Mouse (Mus musculus): Measurements from ENCODE around the gene Shisa5.
A peak's percentile ranks its signal among the peaks of the same experiment; 100 is the strongest.

Gene Shisa5

DNA sequence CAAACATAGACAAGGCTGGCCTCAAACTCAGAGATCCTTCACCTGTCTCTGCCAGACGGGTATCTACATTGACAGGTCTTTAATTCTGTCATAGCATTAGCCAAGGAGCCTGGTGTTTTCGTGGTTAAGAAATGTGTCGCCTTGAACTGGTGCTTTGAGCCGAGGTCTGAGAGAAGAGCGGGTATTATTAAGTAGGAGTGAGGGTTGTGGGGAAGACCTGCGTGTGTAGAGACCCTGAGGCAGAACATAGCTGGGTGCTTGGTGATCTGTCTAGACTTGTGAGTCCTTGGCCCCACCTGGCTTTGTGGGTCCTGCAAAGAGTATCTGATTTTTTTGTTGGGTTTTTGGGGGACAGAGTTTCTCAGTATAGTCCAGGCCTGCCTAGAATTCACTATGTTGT, 15.5 kb downstream of the Shisa5 start:
- DNase-seq (ENCODE audit: low spot score in 2 of 2): peak in 1 of 2 experiments; percentile 3

DNA sequence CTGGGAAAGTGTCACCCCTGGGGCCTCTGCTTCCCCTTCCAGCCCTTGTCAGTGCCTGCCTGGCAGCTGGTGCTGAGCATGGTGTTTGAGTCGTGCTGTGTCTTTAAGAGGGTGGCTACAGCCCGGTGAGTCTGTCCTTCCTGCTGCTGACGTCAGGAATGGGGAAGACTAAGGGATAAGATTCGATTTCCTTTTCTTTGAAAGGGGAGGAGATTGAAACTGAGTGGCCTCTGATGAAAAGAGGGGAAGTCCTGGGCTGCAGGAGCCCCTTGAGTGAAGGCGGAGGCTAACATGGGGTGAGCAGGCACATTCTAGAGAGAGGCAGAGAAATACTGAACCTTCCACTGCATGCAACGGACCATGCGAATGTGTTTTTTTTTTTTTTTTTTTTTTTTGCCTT, 16.3 kb downstream of the Shisa5 start:
- DNase-seq (ENCODE audit: low spot score in 2 of 2): peak; percentile 64 to 65

GRCm38 (mm10) chr9:109055271-109056030, 17.1 kb downstream of the Shisa5 start:
- no peak for DNase-seq (ENCODE audit: low spot score in 2 of 2)

- no peak for DNase-seq (ENCODE audit: low spot score in 2 of 2)
Observed at GRCm38 (mm10) chr9:109056081-109056690, 17.8 kb downstream of the Shisa5 start.

GRCm38 (mm10) chr9:109056916-109057315, 18.6 kb downstream of the Shisa5 start:
- DNase-seq (ENCODE audit: low spot score in 2 of 2): no peak

- no peak for DNase-seq (ENCODE audit: low spot score in 2 of 2)
Observed at GRCm38 (mm10) chr9:109057543-109057942, 19.2 kb downstream of the Shisa5 start.

DNA sequence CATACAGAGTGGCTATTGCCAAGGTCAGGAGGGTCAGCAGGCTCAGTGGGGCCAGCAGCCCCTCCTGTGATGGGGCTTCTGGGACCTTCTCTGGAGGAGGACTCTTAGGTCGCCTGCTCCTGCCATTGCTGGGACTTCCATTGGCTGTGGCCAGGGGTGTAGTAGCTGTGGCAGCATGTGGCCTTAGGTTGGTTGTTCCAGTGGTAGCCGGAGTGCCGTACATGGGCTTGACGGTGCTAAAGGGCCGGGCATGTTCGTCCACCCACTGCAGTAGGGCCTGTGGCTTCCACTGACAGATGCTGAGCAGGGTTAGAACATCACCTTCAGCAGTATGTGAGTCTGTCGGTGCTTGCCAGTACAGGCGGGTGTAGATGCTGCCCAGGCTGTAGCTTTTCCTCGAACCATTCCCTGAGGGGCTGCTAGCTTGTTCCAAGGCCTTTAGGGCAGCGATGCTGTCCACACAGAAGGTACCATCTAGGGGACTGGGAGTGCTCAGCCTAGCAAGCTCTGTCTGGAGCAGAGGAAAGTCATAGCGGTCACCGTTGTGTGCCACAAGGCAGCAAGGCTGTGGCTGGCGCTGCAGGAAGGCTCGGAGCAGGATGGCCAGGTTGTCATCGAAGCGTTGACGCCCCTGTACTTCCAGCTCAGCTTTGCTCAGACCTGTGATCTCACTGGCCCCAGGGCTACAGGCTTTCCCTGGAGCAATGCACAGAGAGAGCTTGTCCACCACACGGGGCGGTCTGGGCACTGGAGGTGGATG, 19.8 kb downstream of the Shisa5 start:
- DNase-seq (ENCODE audit: low spot score in 2 of 2): no peak

- peak; percentile 77 to 85 for DNase-seq (ENCODE audit: low spot score in 2 of 2)
Observed at GRCm38 (mm10) chr9:109059136-109059903, 21.0 kb downstream of the Shisa5 start, which contains the start of gene Trex1. Trex1 (minus strand) TSS chr9:109059734.

- DNase-seq (ENCODE audit: low spot score in 2 of 2): no peak
Observed at GRCm38 (mm10) chr9:109060184-109060897, 22.0 kb downstream of the Shisa5 start.

GRCm38 (mm10) chr9:109060898-109061295, 22.5 kb downstream of the Shisa5 start:
- DNase-seq (ENCODE audit: low spot score in 2 of 2): no peak

GRCm38 (mm10) chr9:109068095-109068735, 29.9 kb downstream of the Shisa5 start:
- no peak for DNase-seq (ENCODE audit: low spot score in 2 of 2)

DNA sequence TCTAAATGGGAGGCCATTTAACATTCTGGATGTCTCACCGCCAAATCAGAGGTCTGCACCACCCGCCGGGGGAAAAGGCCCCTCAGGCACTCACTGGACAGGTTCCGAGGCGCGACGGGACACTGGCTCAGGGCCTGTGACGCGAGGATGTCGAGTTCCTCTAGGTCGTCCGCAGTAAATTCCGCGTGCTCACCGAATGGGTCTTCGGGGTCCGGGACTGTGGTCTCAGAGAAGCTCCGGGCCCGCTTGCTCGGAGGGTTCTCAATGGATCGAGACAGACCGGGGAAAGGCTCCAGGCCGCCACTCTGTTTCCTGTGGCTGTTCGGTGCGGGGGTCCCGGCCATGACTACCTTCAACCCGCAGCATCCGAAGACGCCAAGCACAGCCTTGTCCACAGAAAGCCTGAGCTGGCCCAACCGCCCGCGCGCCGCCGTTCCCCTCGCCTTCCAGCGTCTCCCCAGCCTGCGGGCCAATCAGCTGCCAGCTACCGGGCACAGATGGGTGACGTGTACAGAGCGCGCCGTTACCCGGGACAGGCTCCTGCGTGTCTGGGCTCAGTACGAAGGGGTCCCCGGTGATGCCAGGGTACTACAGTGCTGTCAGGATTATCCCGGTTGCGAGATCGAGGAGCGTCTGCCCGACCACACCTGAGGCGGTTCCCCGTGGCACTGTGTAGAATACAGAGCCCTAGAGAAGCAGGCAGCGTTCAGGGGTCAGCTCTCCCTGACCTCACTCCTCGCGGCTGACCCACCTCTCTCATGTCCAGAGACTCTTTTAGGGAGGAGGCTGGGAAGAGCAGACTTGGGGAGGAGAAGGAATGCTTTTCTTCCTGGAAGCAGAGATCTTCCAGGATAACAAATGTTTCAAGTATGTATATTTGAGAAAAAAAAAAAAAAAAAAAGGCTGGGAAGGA, 35.6 kb downstream of the Shisa5 start, which contains the start of gene Atrip:
Atrip (minus strand) TSS at position 464 of the 913 bp plus-strand sequence.
- peak; percentile 87 to 95 for DNase-seq (ENCODE audit: low spot score in 2 of 2)

- DNase-seq (ENCODE audit: low spot score in 2 of 2): no peak
Observed at GRCm38 (mm10) chr9:109080516-109080915, 42.2 kb downstream of the Shisa5 start.

DNA sequence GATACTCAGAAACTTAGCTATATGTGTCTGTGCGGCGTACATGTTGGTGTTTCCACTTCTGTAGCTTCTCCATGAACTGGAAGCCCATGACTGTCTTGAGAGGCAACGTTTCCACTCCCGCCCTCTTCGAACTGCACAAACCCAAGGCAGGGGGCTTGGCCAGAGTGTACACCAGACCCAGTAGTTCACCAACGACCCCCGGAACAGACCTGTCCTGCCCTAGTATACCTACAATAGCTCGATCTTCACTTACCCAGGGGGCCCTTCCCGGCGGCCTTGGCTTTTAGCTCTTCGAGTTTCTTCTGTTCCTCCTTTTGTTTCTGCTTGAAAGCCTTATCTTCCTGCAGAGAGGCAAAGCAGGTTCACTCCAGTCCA, 43.4 kb downstream of the Shisa5 start:
- no peak for DNase-seq (ENCODE audit: low spot score in 2 of 2)

DNA sequence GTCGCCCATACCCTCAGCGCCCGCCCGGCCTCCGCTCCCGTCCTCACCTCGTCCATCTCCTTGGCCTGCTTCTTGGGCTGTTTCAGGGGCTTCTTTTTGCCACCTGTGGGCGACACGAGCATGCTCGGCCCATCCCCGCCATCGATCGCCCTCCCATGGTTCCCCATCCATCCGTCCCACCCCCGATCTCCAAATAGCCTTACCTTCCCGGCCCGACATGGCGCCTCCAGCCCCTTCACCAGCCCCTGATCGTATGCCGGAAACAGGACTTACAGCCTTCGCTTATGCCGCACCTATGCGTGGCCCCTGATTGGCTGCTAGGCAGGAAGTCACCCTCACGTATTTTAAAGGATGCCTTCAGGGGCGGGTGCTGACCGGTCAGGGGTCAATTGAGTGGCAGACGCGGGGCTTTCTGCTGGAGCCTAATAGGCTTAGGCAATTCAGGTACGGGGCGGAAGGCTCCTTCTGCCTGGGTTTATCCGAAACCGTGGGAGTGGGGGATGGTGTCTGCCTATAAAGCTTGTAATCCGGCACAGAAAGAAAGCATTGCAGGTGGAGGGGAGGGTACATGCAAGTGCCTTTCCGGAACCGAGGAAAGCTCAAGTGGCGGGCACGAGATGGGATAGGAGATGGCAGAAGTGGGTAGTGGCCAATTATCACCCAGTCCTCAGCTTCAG, 43.9 kb downstream of the Shisa5 start, which contains the start of the genes Ccdc51 and Tma7:
Ccdc51 (plus strand) TSS at position 370 of the 677 bp plus-strand sequence.
Tma7 (minus strand) TSS at position 464 of the 677 bp plus-strand sequence.
- peak; percentile 86 to 89 for DNase-seq (ENCODE audit: low spot score in 2 of 2)

GRCm38 (mm10) chr9:109084922-109085321, 46.6 kb downstream of the Shisa5 start:
- DNase-seq (ENCODE audit: low spot score in 2 of 2): no peak

GRCm38 (mm10) chr9:109087987-109088386, 49.6 kb downstream of the Shisa5 start:
- no peak for DNase-seq (ENCODE audit: low spot score in 2 of 2)

DNA sequence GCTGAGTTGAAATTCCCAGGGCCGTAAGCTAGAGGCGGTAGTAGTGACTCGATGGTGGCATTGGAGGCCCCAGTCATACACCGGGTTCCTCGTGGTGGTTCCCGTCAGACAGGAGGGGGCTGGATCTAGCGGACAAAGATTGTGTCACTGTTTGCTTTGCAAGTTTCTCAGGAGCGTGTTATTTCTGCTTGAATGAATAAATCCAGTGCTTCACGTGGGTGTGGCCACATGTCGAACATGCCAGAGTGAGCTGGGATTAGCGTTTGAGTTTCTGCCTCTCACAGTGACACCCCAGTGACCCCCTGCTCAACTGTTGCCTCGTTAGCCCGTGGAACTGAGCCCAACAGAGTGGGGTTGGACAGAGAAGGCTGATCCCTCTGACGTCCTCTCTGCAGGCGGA, 52.1 kb downstream of the Shisa5 start:
- DNase-seq (ENCODE audit: low spot score in 2 of 2): no peak

GRCm38 (mm10) chr9:109091802-109092201, 53.4 kb downstream of the Shisa5 start:
- no peak for DNase-seq (ENCODE audit: low spot score in 2 of 2)

Measured in frontal cortex, postnatal 10 days (tissue).